Mouse (Mus musculus) inflammation-experienced regulatory T-cells, adult 6 months (primary cell): Measurements from ENCODE around the gene Ern2. TPM values are rescaled to one million over a fixed set of nuclear protein-coding genes. Genes with fewer than 3 reads are reported as not detected.
A peak's percentile ranks its signal among the peaks of the same experiment; 100 is the strongest.

ENCODE experiments used
- ATAC-seq: one replicate; pipeline ENCODE4 v1.8.0; 2017
- polyA plus RNA-seq, 3 experiments: library from polyadenylated mRNA; unstranded; fragments of 100-300 nt; shearing (Covaris generic); gene quantifications; one replicate each; pipeline ENCODE4 v1.2.1; 2017

Ern2 gene
- polyA plus RNA-seq, 3 experiments from 2014 or later: not detected

DNA sequence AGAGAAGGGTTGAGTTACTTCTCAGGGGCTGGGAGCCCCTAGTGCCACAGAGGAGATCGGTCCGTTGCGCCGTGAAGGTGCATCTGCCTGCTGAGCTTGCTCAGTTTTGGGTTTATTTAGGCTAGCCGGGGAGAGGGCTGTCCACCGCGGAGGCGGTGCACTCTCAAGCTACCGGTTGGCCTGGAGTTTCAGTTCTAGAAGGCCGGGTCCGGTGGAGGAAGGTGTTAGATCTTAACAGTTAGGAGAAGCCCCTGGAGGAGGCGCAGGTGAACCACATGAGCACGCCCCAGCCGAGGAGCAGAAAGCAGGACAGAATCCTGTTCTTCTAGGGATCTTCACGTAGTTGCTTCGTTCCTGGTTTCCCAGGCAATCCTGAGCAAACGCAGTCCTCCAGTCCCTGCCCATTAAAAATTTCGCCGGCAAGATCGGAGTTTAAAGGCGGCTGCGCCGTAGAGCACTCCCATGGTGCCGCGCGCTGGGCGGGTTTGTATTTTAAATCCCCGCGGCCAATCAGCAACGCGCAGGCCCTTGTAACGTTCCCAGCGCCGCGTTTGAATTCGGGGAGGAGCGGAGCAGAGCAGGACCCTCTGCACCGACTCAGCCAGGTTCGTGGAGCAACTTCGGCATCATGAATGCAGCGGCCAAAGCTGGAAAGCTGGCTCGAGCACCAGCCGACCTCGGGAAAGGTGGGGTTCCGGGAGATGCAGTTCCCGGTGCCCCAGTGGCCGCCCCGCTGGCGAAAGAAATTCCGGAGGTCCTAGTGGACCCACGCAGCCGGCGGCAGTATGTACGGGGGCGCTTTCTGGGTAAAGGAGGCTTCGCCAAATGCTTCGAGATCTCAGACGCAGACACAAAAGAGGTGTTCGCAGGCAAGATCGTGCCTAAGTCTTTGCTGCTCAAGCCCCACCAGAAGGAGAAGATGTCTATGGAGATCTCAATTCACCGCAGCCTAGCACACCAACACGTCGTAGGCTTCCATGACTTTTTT is 26.8 kb downstream of the Ern2 start, which contains the start of gene Plk1:
Plk1 (plus strand) TSS at position 525 of the 988 bp plus-strand sequence.
- ATAC-seq: peak; percentile 82

DNA sequence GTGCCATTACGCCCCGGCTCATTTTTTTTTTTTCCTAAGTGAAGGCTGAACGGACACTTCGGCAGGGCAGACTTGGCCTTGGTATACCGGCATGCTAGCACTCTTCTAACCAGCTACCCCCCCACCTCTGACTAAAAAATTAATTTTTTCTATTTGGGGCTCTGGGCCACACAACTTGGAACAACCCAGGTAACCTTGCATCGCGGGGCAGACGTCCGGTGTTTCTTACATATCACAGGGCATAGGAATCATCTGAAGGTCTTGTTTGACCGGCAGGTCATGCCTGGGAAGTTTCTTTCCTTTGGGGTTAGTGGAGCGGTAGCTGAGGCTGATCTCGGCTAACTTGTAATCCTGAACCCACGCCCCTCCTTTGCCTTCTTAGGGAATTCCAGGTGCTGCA is 27.5 kb downstream of the Ern2 start:
- ATAC-seq: peak; percentile 9

DNA sequence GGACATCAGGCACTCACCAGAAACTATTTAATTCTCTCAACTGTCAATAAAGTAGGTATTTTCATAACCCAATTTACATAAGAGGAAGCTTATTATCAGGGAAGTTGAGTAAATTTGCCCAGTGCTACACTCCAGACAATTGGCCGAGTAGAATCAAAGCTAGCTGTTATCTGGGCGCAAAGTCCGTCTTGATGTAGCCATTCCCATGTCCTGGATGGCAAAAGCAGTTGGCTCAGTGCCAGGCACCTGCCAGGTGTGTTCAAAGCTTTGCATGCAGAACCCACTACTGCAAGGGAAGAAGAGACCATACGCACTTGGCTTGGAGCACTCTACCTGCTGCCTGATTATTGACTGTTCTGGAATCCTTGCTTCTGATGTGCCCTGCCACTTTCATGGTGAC is 33.5 kb downstream of the Ern2 start:
- ATAC-seq: no peak

DNA sequence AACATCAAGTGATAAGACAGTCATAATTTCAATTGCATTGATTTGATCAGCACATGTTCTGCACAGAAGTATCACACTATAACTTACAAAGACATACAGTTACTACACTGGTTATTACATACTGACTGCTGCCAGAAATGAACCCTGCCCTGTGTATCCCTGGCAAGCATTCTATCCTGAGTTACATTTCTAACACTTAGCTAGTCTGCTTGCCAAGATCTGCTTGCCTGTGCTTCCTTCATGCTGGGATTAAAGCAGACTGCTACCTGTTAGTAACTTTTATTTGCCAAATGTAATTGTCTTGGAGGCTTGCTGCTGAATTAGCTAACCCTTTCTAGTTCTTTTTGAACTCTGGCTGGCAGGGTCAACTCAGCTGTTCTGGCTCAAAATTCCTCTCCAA is 45.0 kb downstream of the Ern2 start:
- no peak for ATAC-seq

DNA sequence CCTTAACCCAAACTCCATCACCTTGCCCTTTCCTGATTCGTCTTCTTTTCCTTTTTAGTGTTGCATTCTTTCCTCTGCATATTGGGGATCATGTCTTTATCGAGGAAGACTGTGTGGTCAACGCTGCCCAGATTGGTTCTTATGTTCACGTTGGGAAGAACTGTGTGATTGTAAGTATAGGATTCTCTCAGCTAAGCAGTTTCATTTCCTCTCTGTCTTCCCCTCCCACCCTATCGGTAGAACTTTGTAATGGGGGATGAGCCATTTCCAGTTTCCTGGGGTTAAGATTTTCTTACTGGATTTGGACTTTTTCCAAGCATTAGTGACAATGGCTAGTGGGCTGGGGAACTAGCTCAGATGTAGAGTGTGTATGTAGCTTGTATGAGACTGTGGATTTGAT is 47.8 kb downstream of the Ern2 start:
- no peak for ATAC-seq

GRCm38 (mm10) chr7:122137071-122137470 is 48.9 kb downstream of the Ern2 start:
- no peak for ATAC-seq

DNA sequence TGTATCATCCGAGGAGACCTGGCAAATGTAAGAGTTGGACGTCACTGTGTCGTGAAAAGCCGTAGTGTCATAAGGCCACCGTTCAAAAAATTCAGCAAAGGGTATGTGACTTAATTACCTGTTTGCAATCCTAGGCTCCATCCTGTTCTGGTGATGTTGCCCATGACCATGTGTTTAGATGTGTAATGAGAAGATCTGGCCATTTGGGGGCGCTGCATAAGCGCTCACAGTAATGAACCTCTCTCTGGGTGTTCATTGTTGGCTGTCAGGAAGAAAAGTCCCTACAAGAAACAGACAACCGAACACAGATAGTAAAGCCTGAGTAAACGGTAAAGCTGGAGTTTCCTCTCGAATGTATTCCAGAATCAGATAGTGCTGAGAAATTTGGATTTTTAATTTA is 50.9 kb downstream of the Ern2 start:
- ATAC-seq: no peak

DNA sequence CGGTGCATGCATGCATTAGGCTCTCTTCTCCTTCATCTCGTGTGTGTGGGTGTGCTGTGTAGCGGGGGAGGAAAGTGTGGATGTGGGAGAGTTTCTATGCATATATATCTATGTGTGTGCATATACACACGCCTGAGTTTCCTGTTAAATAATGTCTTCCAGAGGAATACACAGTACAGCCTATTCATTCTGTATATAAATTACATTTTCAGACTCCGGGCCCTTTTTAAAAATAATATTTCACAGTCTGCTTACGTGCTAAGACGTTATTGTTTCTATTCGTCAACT is 52.7 kb downstream of the Ern2 start:
- peak; percentile 4 for ATAC-seq

DNA sequence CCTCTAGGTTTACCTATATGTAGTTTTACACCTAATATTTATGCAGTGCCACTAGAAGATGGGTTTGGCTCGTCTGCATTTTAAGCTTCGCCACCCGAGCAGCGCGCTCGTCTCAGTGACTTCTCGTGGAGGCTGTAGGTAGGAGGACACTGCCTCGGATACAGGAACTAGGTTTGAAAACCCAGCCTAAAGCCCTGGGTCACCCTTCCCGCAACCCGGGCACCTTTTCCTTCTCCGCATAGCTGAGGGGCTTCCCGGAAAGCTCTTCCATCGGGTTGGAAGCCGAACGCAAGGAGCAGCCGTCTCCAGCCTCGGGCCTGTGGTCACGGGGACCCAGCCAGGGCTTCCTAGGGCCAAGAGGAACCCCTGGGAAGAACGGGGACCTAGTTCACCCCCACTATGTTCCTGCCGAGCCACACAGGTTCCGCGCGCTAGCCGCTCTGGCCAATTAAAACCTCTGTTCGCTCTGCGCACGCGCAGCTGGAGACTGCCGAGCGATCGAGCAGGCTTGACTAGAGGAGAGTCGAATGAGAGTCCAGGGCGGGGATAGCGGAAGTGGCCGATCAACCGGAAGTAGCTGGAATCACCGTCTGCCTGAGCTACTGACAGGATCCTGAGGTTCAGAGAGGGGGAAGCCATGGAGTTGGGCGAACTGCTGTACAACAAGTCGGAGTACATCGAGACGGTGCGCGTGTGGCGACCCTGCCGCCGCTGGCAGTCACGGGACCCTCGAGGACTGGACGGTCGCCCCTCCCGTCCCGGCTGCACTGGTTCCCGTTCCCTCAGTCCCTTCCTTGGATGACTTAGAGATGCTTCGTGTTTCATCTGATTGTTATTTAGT is 53.3 kb downstream of the Ern2 start, which contains the start of the genes Palb2 and Dctn5:
Palb2 (minus strand) TSS at position 489 of the 841 bp plus-strand sequence.
Dctn5 (plus strand) TSS at position 545 of the 841 bp plus-strand sequence.
- peak; percentile 97 for ATAC-seq

- no peak for ATAC-seq
Measured at GRCm38 (mm10) chr7:122131834-122132233, 54.2 kb downstream of the Ern2 start.

DNA sequence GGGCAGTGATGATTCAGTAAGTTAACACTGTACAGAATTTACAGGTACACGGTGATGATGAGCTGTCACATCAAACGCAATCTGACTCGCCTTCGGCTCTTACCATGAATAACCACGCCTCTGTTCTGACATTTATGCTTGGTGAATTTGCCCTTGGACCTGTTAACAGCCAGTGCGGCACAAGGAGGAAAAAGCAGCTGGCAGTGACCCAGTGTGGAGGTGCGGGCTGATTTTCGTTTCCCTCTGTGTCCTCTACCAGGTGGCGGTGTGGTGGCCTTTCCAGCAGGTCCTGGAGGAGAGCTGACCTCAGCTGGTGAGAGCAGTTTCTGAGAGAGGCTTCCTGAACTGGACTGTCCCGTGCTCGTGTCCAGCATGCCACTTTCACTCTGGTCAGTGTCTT is 59.1 kb downstream of the Ern2 start:
- no peak for ATAC-seq

DNA sequence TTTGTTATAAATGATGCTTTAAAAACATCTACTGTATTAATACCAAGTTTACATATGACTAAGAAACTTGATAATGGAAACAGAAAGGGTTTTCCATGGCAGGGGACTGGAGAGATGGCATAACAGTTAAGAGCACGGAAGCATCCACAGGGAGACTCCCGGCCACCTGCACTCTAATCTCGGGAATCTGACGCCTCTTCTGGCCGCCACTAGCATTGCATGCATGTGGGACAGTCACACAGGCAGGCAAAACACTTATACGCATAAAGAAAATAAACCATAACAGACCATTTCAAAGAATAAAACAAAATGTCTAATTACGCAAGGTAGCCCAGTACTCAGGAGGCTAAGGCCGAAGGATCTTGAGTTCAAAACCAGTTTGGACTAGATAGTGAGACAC is 60.4 kb downstream of the Ern2 start:
- ATAC-seq: no peak

DNA sequence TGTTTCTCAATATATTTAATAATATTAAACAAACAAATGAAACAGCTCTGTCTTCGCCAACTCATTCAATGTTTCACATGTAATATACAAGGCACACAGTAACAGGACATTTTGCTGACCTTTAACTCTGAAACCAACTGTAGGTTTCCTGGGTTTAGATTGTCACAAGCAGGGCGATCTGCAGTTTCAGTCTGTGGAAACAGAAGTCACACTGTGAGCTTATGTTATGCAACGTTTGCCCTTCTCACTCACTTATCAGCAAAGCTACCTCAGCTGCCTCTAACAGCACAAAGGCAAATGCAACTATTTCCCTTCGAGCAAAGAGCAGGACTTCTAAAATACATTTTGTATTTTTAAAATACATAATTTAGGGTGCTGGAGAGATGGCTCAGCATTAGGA is 62.5 kb downstream of the Ern2 start:
- ATAC-seq: no peak

Other genes starting within 250 kb of the Ern2 start
- 1 to 10 TPM; 4.6 to 9.4 (median 8.5) TPM for gene Cog7, start 204.5 kb downstream of the Ern2 start, polyA plus RNA-seq
- 1 to 10 TPM in 2 of 3 experiments, under 1 TPM in 1; 0.92 to 1.6 (median 1.1) TPM for gene Gga2, start 165.0 kb downstream of the Ern2 start, polyA plus RNA-seq
- gene Ubfd1, start 119.0 kb downstream of the Ern2 start, polyA plus RNA-seq: 10 to 100 TPM in 2 of 3 experiments, 1 to 10 TPM in 1; 9.1 to 14.3 (median 10.4) TPM
- gene Ears2, start 118.9 kb downstream of the Ern2 start, polyA plus RNA-seq: 1 to 10 TPM; 2.4 to 7.1 (median 4.9) TPM
- gene Ndufab1, start 84.3 kb downstream of the Ern2 start, polyA plus RNA-seq: 100 to 1,000 TPM; 134 to 182 (median 141) TPM
- gene Palb2, start 53.2 kb downstream of the Ern2 start, polyA plus RNA-seq: 10 to 100 TPM in 2 of 3 experiments, 1 to 10 TPM in 1; 7.0 to 14.6 (median 11.6) TPM
- 100 to 1,000 TPM; 109 to 137 (median 111) TPM for gene Dctn5, start 53.2 kb downstream of the Ern2 start, polyA plus RNA-seq
- 10 to 100 TPM in 1 of 3 experiments, 1 to 10 TPM in 2; 3.8 to 52.8 (median 5.5) TPM for gene Plk1, start 26.8 kb downstream of the Ern2 start, polyA plus RNA-seq
- gene Chp2, start 33.3 kb upstream of the Ern2 start, polyA plus RNA-seq: not detected
- gene Prkcb, start 102.5 kb upstream of the Ern2 start, polyA plus RNA-seq: 10 to 100 TPM; 45.1 to 89.5 (median 71.9) TPM